Mouse (Mus musculus) adrenal gland, postnatal 36 days (tissue): ENCODE measurements at regions not wholly inside any gene's neighbourhood (a gene's known extent, or its start where the extent isn't known, plus 50 kb on each side); places are given as distances from the start of the nearest gene placed in this dataset.
A peak's percentile ranks its signal among the peaks of the same experiment; 100 is the strongest.

Source experiments
- DNase-seq, 2 experiments: peaks; one replicate each; pipeline ENCODE4 v3.0.0; 2021; ENCODE audit warnings: mixed read lengths in 1 of 2

- DNase-seq, result peak; percentile 14 to 15
Measured at GRCm38 (mm10) chr3:59677221-59677620, 52.4 kb upstream of the Gm5538 start.
